Mouse (Mus musculus) thymus, postnatal 14 days (tissue): Measurements from ENCODE around the gene Smarcal1.

ENCODE experiments used
- DNase-seq: peaks from one replicate; pipeline ENCODE4 v3.0.0; 2021

Smarcal1 gene

DNA sequence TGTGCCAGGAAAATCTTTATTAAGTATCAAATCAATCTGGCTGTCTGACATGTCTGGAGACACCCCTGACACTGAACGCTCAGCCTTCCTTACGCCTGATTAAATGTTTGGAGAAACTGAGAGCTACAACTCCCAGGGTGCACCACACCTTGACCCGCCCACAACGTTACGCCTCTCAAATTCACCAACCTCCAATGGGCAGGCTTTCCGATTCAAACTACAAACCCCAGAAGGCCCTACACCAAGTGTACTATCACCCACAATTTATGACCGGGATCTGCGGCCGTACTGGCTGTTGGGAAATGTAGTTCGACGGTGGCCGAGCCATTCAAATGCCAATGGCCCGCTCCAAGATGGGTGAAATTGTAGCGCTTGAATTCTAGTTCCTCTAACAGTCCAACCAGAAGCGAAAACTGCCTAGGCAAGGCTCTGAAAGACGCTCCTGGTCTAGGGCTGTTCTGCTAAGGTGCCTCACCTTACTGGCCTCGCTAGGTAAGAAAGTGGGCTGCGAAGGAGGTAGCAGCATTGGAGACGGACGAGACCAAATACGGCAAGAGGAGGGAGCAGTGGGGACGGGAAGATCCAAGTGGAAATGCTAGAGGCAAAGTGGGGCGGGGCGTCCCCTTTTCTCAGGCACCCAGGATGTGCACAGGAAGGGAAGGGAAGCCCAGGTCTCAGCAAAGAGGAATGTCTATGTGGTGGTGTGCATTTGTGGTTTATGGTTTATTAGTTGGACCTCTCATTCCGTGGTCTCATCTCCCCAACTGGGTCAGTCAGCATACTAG lies at the start of gene Smarcal1:
Smarcal1 (plus strand) TSS at position 305 of the 785 bp plus-strand sequence.
- DNase-seq = peak; percentile 92

- DNase-seq = no peak
Measured at GRCm38 (mm10) chr1:72533439-72533838, 49.6 kb upstream of the Smarcal1 start.

GRCm38 (mm10) chr1:72535725-72536571 lies 47.1 kb upstream of the Smarcal1 start:
- DNase-seq = no peak

GRCm38 (mm10) chr1:72536611-72537351 lies 46.3 kb upstream of the Smarcal1 start, which contains the start of gene March4:
TSS of gene March4 (minus strand) at chr1:72536930.
- DNase-seq = peak; percentile 55

- no peak for DNase-seq
Measured at GRCm38 (mm10) chr1:72538266-72538665, 44.8 kb upstream of the Smarcal1 start.

- DNase-seq = no peak
Measured at GRCm38 (mm10) chr1:72550317-72550716, 32.7 kb upstream of the Smarcal1 start.

- DNase-seq = no peak
Measured at GRCm38 (mm10) chr1:72556471-72556870, 26.6 kb upstream of the Smarcal1 start.

DNA sequence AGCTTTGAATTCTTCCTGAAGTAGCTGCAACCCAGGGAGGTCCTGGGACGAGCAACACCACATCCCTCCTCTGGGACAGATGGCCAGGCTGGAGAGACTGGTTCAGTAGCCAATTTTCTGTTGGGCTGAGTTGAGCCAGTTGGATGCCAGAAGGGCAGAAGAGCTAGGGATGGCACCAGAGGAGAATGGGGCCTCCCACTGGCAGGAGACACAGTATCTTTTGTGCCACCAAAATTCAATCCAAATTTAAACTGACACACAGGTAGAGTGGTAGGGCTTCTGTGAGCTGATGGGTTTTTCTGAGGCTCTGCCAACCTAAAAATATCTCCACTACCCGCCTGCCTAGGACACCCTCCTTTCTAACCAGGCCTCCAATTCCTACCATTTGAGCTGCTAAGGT lies 24.4 kb upstream of the Smarcal1 start:
- DNase-seq = no peak

DNA sequence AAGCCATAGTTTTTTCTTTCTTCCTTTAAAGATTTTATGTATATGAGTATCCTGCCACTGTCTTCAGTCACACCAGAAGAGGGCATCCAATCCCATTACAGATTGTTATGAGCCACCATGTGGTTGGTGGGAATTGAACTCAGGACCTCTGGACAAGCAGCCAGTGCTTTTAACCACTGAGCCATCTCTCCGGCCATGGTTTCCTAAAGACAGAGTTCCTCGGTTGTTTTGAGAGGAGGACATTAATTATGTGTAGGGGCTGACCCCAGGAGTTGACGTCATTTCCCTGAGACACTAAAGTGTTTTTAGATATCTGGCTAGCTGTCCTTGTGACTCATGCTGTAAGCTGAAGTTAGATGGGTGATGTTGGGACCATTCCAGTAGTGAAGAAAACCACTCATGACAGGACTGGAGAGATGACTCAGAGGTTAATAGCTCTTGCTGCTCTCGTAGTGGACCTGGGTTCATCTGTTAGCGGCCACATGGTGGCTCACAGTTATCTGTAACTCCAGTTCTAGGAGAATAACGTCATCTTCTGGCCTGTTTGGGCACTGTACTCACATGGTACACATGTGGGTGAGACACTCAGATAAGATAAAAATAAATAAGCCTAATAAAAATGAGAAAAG lies 18.6 kb upstream of the Smarcal1 start:
- no peak for DNase-seq

GRCm38 (mm10) chr1:72567056-72567455 lies 16.0 kb upstream of the Smarcal1 start:
- DNase-seq = no peak

GRCm38 (mm10) chr1:72568725-72569124 lies 14.3 kb upstream of the Smarcal1 start:
- no peak for DNase-seq

- no peak for DNase-seq
Measured at GRCm38 (mm10) chr1:72574047-72574446, 9.0 kb upstream of the Smarcal1 start.

GRCm38 (mm10) chr1:72574608-72575007 lies 8.4 kb upstream of the Smarcal1 start:
- no peak for DNase-seq

GRCm38 (mm10) chr1:72575121-72575520 lies 7.9 kb upstream of the Smarcal1 start:
- no peak for DNase-seq

- DNase-seq = no peak
Measured at GRCm38 (mm10) chr1:72577481-72577922, 5.5 kb upstream of the Smarcal1 start.

DNA sequence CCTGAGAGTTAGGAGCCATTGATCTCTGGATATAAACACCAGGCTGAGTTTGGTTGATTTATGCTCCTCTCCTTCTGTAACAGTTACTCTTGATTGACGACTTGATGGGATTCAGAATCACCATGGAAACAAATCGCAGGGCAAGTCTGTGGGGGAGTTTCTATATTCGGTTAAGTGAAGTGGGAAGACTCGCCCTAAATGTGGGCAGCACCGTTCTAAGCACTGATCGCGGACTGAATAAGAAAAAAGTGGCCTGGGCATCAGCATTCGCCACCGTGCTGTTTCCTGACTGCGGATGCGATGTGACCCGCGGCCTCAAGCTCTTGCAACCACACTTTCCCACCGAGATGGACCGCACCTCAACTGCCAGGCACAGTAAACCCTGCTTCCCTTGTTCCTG lies 4.7 kb upstream of the Smarcal1 start:
- no peak for DNase-seq

DNA sequence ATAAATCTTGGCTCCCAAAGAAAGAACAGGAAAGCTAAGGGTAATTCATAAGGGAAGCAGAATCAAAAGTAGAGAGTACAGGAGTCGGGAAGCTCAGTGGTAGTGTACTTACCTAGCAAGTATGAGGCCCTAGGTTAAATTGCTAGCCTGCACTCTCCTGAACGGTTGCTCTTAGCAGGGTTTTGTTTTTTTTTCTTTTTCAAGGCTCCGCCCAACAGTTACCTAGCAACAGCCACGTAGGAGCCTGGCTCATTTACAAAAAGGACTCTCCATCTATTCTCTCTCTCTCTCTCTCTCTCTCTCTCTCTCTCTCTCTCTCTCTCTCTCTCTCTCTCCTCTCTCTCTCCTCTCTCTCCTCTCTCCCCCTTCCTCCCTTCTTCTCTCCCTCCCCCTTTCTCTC lies 4.2 kb upstream of the Smarcal1 start:
- no peak for DNase-seq

GRCm38 (mm10) chr1:72583906-72584305 lies 855 bp downstream of the Smarcal1 start:
- DNase-seq = no peak

DNA sequence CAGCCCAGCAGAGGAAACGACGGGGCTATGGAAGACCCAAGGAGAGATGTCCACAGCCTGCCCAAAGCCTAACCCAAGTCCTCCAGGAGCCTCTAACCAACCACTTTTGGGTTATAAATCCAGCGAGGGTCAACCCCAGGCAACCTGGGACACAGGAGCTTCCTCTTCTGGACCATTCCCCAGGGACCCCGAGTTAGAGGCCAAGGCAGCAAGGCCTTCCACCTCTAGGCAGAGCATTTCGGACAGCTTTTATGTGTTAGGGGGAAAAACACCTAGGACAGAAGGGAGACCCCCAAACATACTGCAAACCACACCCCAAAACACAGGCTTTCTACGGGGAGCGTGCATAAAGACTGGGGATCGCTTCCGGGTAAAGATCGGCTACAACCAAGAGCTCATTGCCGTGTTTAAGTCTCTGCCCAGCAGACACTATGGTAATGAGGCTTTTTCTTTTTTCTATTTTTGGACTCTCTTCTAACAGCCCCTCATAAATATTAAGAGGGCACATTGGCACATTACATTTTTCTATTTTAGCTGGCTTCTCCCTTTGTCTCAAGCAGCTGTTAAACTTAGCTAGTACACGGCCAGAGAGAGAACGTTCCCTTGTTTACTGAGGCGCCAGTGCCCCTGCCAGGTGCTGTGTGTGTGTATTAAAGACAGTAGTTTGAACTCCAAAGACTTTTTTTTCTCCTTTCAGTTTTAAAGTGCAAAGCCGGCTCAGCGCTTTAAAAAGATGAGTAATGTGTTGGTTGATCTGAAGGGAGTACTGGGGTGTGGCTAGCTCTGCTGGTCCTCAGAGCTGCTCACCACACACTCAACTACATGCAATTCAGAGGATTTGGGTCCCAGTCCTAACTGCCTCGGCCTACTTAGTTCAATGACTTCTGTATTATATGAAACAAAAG lies 3.2 kb downstream of the Smarcal1 start:
- no peak for DNase-seq

DNA sequence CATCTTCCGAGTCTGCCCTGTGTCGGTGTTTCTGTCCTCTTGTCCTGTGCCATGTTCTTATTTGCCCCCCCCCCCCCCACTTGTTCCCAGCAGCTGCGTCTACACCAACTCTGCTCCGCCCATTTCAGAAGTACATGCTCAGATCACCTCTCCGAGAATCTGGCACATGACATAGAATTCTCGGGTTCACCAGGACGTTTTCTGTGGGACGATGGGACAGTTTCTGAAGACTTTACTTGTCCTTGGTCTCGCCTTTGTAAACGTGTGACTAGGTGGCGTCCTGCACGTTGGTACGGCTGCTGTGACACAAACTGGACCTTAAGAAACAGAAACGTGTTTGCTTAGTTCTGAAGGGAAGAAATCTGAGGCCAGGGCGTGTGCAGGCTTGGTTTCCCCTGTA lies 4.5 kb downstream of the Smarcal1 start:
- DNase-seq = no peak

- DNase-seq = no peak
Measured at GRCm38 (mm10) chr1:72588763-72589162, 5.7 kb downstream of the Smarcal1 start.

DNA sequence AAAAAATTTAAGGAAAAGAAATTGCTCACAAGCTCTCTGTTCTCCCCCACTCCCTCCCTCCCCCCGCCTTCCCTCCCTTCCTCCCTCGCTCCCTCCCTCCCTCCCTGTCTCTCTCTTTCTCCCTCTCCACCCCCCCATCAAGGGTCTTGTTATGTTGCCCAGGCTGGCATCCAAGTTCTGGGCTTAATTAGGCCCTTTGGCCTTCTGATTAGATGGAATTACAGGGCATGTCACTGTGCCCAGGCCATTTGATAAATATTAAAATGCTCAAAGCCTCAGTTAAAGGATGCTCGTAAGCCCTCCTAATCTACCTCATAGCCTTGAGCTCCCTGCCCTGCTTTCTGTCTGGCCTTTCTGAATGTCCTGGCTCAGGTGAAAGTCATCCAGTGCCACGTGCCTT lies 7.6 kb downstream of the Smarcal1 start:
- DNase-seq = no peak
